Mouse (Mus musculus): ENCODE measurements around the gene Spi1.

Spi1 gene

GRCm38 (mm10) chr2:91121497-91121896, 39.3 kb downstream of the Spi1 start:
- no peak for DNase-seq (ENCODE audit: low read depth, low spot score)

- DNase-seq (ENCODE audit: low read depth, low spot score) = no peak
Observed at GRCm38 (mm10) chr2:91123521-91123920, 41.3 kb downstream of the Spi1 start.

GRCm38 (mm10) chr2:91125101-91125500, 42.9 kb downstream of the Spi1 start:
- DNase-seq (ENCODE audit: low read depth, low spot score) = no peak

- DNase-seq (ENCODE audit: low read depth, low spot score) = no peak
Observed at GRCm38 (mm10) chr2:91128761-91129160, 46.6 kb downstream of the Spi1 start.

GRCm38 (mm10) chr2:91130126-91130525, 47.9 kb downstream of the Spi1 start:
- no peak for DNase-seq (ENCODE audit: low read depth, low spot score)

- DNase-seq (ENCODE audit: low read depth, low spot score) = no peak
Observed at GRCm38 (mm10) chr2:91131251-91131650, 49.1 kb downstream of the Spi1 start.

- no peak for DNase-seq (ENCODE audit: low read depth, low spot score)
Observed at GRCm38 (mm10) chr2:91132035-91132434, 49.8 kb downstream of the Spi1 start.

- no peak for DNase-seq (ENCODE audit: low read depth, low spot score)
Observed at GRCm38 (mm10) chr2:91136513-91137412, 54.6 kb downstream of the Spi1 start.

- DNase-seq (ENCODE audit: low read depth, low spot score) = no peak
Observed at GRCm38 (mm10) chr2:91137481-91137880, 55.3 kb downstream of the Spi1 start.

- DNase-seq (ENCODE audit: low read depth, low spot score) = no peak
Observed at GRCm38 (mm10) chr2:91139311-91139710, 57.1 kb downstream of the Spi1 start.

- no peak for DNase-seq (ENCODE audit: low read depth, low spot score)
Observed at GRCm38 (mm10) chr2:91139764-91140163, 57.6 kb downstream of the Spi1 start.

- no peak for DNase-seq (ENCODE audit: low read depth, low spot score)
Observed at GRCm38 (mm10) chr2:91142920-91143319, 60.7 kb downstream of the Spi1 start.

- DNase-seq (ENCODE audit: low read depth, low spot score) = no peak
Observed at GRCm38 (mm10) chr2:91143401-91143800, 61.2 kb downstream of the Spi1 start.

GRCm38 (mm10) chr2:91148101-91148500, 65.9 kb downstream of the Spi1 start:
- DNase-seq (ENCODE audit: low read depth, low spot score) = no peak

GRCm38 (mm10) chr2:91151331-91151730, 69.1 kb downstream of the Spi1 start:
- DNase-seq (ENCODE audit: low read depth, low spot score) = no peak

GRCm38 (mm10) chr2:91152885-91153377, 70.7 kb downstream of the Spi1 start:
- DNase-seq (ENCODE audit: low read depth, low spot score) = no peak

GRCm38 (mm10) chr2:91154091-91154490, 71.9 kb downstream of the Spi1 start:
- no peak for DNase-seq (ENCODE audit: low read depth, low spot score)

GRCm38 (mm10) chr2:91157002-91157752, 75.0 kb downstream of the Spi1 start:
- no peak for DNase-seq (ENCODE audit: low read depth, low spot score)

- DNase-seq (ENCODE audit: low read depth, low spot score) = no peak
Observed at GRCm38 (mm10) chr2:91160591-91160990, 78.4 kb downstream of the Spi1 start.

GRCm38 (mm10) chr2:91162952-91163351, 80.8 kb downstream of the Spi1 start:
- no peak for DNase-seq (ENCODE audit: low read depth, low spot score)

- no peak for DNase-seq (ENCODE audit: low read depth, low spot score)
Observed at GRCm38 (mm10) chr2:91163532-91163931, 81.3 kb downstream of the Spi1 start.

GRCm38 (mm10) chr2:91164991-91165390, 82.8 kb downstream of the Spi1 start:
- no peak for DNase-seq (ENCODE audit: low read depth, low spot score)

Measured in WW6 (cell line).